Mouse (Mus musculus) heart, postnatal 0 days (tissue): ENCODE data around the gene Med9. TPM values are rescaled to one million over a fixed set of nuclear protein-coding genes. Genes with fewer than 3 reads are reported as not detected.
A peak's percentile ranks its signal among the peaks of the same experiment; 100 is the strongest.

Source experiments
- ATAC-seq: fragments of 200-750 bp; cut with Nextera tagmentation; 2 replicates; pipeline ENCODE4 v1.8.0; 2017; ENCODE audit warnings: low read depth, moderate number of reproducible peaks, moderate library complexity; ENCODE audit not compliant: insufficient read depth
- DNase-seq: peaks from one replicate; pipeline ENCODE4 v3.0.0-alpha.2; 2016; ENCODE audit warnings: low spot score
- H3K27ac ChIP-seq: fragments of 300-500 bp; sonication (generic); 2 replicates; pipeline ENCODE4 v1.5.1; 2014; ENCODE audit warnings: low read depth, mild to moderate bottlenecking
- H3K27me3 ChIP-seq: fragments of 300-500 bp; sonication (generic); 2 replicates; pipeline ENCODE4 v1.6.1; 2014; ENCODE audit warnings: low read length, mixed read lengths; ENCODE audit not compliant: control insufficient read depth, insufficient read depth
- H3K36me3 ChIP-seq: fragments of 300-500 bp; sonication (generic); replicated peaks from 2 replicates; pipeline ENCODE4 v1.6.1; 2014; ENCODE audit warnings: low read length, mixed read lengths; ENCODE audit not compliant: control insufficient read depth, insufficient read depth
- H3K4me1 ChIP-seq: fragments of 300-500 bp; sonication (generic); 2 replicates; pipeline ENCODE4 v1.6.1; 2014; ENCODE audit warnings: antibody characterized with exemption; ENCODE audit not compliant: control insufficient read depth, insufficient read depth
- H3K4me2 ChIP-seq: fragments of 300-500 bp; sonication (generic); 2 replicates; pipeline ENCODE4 v1.6.1; 2014; ENCODE audit warnings: low read depth, mild to moderate bottlenecking, low read length, moderate library complexity
- H3K4me3 ChIP-seq: fragments of 300-500 bp; sonication (generic); 2 replicates; pipeline ENCODE4 v1.5.1; 2014; ENCODE audit warnings: low read depth, low read length
- H3K9ac ChIP-seq: fragments of 300-500 bp; sonication (generic); replicated peaks from 2 replicates; pipeline ENCODE4 v1.6.1; 2014; ENCODE audit warnings: low read depth, low read length, mixed read lengths
- H3K9me3 ChIP-seq: fragments of 300-500 bp; sonication (generic); replicated peaks from 2 replicates; pipeline ENCODE4 v1.6.1; 2016; ENCODE audit warnings: low read length; ENCODE audit not compliant: control insufficient read depth
- CTCF ChIP-seq: IDR thresholded peaks from 2 replicates; pipeline ENCODE4 v1.5.1; 2016; ENCODE audit warnings: antibody characterized with exemption, control low read depth, low read depth
- EP300 ChIP-seq: IDR thresholded peaks from 2 replicates; pipeline ENCODE4 v1.6.1; 2016; ENCODE audit warnings: antibody characterized with exemption, low read depth
- WGBS: fragments of 180-500 bp; shearing (Covaris S2); extraction: QIAGEN DNeasy Blood & Tissue Kit; methylation state at CpG from one replicate; pipeline ENCODE4 v1.1.7; 2014; 5-methylcytosine and 5-hydroxymethylcytosine counted together
- polyA plus RNA-seq: library from polyadenylated mRNA; unstranded; fragments of >200 nt; fragmentation: Nextera tagmentation; extraction: Ambion mirVana; gene quantifications from 2 replicates; pipeline ENCODE4 v1.2.1, GENCODE M21; 2015
- total RNA-seq: library from RNA; depleted of rRNA; stranded (reverse); fragments of >200 nt; gene quantifications from 2 replicates; pipeline ENCODE4 v1.2.3, GENCODE M21; 2014; ENCODE audit warnings: low replicate concordance

Gene Med9
- total and polyA plus RNA-seq, 2 experiments from 2014 or later = 33.0 to 40.8 TPM

DNA sequence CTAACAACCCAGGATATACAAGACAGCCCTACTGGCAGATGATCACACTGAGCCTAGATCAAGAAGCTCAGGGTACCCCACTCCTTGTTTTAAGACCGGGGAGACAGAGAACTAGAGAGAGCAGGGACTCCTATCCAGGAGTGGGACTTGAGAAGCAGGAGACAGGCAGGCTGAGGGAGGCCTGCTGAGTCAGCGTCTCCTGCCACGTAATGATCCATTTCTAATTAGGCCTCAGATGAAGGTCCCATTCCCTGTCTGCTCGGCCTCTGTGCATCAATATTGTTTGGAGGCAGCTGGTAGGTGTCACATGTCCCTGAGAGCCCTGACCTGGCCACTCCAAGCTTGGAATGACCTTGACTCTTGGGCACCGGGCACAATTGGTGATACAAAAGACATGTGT is 25.4 kb downstream of the Med9 start:
- Histone ChIP-seq H3K9ac (no peak overlapping the region), H3K4me2 (no peak overlapping the region), H3K27ac (no peak overlapping the region), H3K4me3 (no peak overlapping the region), H3K36me3 (no peaks in the 10 kb centered on the region), H3K9me3 (no peaks in the 10 kb centered on the region), H3K4me1 (peaks cover 4% of the 10 kb centered on the region; the same call in 1 of the 2 replicates), H3K27me3 (no peaks in the 10 kb centered on the region)
- ATAC-seq (no peak), DNase-seq (no peak)
- WGBS = 76% methylated on average over 5 of the region's 5 CpGs
- no peak for TF ChIP-seq CTCF
- no peak for TF ChIP-seq EP300

DNA sequence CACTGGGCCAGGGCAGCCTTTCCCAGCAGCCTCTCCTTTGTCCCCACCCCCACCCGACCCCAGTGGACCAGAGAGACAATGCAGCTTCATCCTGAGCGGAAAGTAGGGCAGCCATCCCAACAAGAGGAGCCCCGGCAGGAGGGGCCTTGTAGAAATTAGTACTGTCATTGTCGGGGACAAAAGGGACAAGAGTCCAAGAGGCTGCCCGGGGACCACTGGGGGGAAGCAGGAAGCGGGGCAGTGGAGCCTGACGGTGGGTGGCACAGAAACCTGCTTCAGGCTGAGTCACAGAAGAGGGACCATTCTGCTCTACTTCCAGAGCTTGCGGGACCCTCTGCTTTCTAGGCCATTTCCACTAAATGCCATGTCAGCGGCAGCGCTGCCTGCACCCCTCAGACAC is 27.2 kb downstream of the Med9 start:
- no peak overlapping the region for H3K4me3 ChIP-seq
- H3K27ac ChIP-seq = no peak overlapping the region
- H3K36me3 ChIP-seq = no peaks in the 10 kb centered on the region
- DNase-seq (no peak), ATAC-seq (no peak)
- H3K4me1 ChIP-seq = peaks cover 4% of the 10 kb centered on the region; the same call in 1 of the 2 replicates
- H3K4me2 ChIP-seq = no peak overlapping the region
- 56% methylated on average over 10 of the region's 10 CpGs for WGBS
- no peaks in the 10 kb centered on the region for H3K27me3 ChIP-seq
- no peak for TF ChIP-seq EP300
- TF ChIP-seq CTCF = no peak
- H3K9me3 ChIP-seq = no peaks in the 10 kb centered on the region
- H3K9ac ChIP-seq = no peak overlapping the region

DNA sequence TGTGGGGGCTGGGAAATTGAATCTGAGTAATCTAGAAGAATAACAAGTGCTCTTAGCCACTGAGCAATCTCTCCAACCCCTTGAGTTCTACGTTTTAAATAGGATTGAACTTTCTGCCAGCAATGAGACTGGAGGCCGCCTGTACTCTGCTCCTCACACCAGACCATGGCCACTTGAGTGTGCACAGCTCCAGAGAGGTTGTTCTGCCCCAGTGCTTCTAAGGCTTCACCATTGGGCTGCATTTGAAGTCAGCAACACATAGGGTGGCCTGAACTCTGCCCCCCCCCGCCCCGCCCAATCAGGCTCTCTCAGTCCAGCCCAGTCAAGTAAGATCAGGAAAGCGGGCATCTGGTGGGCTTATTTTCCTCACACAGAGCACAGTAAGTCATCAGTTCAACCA is 29.8 kb downstream of the Med9 start:
- Histone ChIP-seq H3K9ac (no peak overlapping the region), H3K4me3 (no peak overlapping the region), H3K27me3 (no peaks in the 10 kb centered on the region), H3K27ac (no peak overlapping the region), H3K9me3 (no peaks in the 10 kb centered on the region), H3K36me3 (no peaks in the 10 kb centered on the region), H3K4me2 (no peak overlapping the region), H3K4me1 (no peaks in the 10 kb centered on the region)
- DNase-seq = no peak
- 59% methylated on average over 5 of the region's 5 CpGs for WGBS
- ATAC-seq = no peak
- TF ChIP-seq EP300 = no peak
- TF ChIP-seq CTCF = no peak

DNA sequence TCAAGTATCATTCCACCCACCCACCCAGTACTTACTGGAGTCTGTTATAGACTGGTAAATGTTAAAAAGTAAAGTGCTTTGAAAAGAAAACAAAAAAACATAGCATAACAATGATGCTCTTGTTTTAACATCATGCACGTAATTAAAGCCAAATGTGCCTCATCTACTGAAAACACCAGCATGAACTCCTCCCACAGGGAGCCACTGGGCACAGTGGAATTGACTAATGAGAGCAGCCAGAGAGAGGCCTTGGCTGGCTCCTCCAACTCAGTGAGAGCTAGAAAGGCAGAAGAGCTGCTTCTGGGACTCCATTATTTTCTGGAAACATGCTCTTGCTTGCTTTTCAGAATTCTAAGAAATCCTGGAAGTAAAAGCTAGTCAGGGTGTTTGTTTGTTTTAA is 41.4 kb downstream of the Med9 start:
- H3K4me3 ChIP-seq = no peak overlapping the region
- DNase-seq = no peak
- no peak overlapping the region for H3K4me2 ChIP-seq
- no peak for TF ChIP-seq EP300
- TF ChIP-seq CTCF = no peak
- no peak for ATAC-seq
- no peak overlapping the region for H3K9ac ChIP-seq
- no peaks in the 10 kb centered on the region for H3K36me3 ChIP-seq
- WGBS = 85% methylated on average over 1 of the region's 1 CpGs
- no peaks in the 10 kb centered on the region for H3K27me3 ChIP-seq
- H3K27ac ChIP-seq = no peak overlapping the region
- no peaks in the 10 kb centered on the region for H3K9me3 ChIP-seq
- H3K4me1 ChIP-seq = no peaks in the 10 kb centered on the region

DNA sequence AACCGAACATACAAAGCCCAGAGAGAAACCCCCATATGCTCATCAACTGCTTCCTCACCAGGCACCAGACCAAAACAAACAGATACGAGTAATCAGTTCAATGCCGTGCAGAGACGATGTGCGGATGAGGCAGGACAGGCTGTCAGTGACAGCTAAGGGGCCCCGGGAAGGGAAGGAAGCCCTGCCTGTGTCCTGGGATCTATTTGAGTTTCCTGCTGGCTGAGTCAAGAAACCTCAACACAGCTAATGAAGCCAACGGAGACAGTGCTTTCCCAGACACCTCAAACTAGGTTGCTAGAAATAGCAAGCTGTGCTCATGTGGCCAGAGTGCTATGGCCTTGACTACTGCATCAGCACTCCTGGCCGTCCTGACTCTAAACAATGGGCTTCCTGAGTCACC is 43.4 kb downstream of the Med9 start:
- Histone ChIP-seq H3K27ac (no peak overlapping the region), H3K9me3 (no peaks in the 10 kb centered on the region), H3K4me2 (no peak overlapping the region), H3K27me3 (no peaks in the 10 kb centered on the region), H3K36me3 (no peaks in the 10 kb centered on the region), H3K4me3 (no peak overlapping the region), H3K4me1 (no peaks in the 10 kb centered on the region), H3K9ac (no peak overlapping the region)
- WGBS = 30% methylated on average over 8 of the region's 8 CpGs
- DNase-seq (peak; percentile 45), ATAC-seq (peak; percentile 51; the same call in 1 of the 2 replicates)
- TF ChIP-seq CTCF (no peak), EP300 (no peak)

DNA sequence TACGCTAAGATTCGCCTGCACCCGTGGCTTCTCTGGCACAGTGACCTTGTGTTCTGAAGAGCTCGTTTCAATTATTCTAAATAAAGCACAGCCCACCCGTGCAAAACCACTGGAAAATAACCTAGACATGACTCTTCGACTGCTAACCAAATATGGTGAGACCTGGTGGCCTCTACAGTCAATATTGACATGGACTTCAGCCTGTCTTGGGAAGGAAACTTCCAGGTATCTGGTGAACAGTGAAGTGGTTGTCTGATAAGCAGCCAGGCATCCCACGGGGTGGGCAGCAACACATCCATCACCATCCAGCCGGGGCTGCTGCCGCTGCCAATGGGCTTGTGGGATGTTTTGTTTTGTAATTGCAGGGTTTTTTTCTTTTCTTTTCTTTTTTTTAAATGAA is 46.3 kb downstream of the Med9 start:
- H3K9me3 ChIP-seq = no peaks in the 10 kb centered on the region
- H3K27me3 ChIP-seq = no peaks in the 10 kb centered on the region
- DNase-seq = no peak
- no peak for TF ChIP-seq CTCF
- no peak for TF ChIP-seq EP300
- H3K4me3 ChIP-seq = no peak overlapping the region
- H3K36me3 ChIP-seq = no peaks in the 10 kb centered on the region
- no peak overlapping the region for H3K4me2 ChIP-seq
- no peak for ATAC-seq
- H3K27ac ChIP-seq = no peak overlapping the region
- no peak overlapping the region for H3K9ac ChIP-seq
- H3K4me1 ChIP-seq = no peaks in the 10 kb centered on the region
- WGBS = 17% methylated on average over 9 of the region's 9 CpGs
